Mouse (Mus musculus) forebrain, embryonic 16.5 days (tissue): Measurements from ENCODE around the gene Tril. TPM values are rescaled to one million over a fixed set of nuclear protein-coding genes. Genes with fewer than 3 reads are reported as not detected.

Experiments used
- ATAC-seq: fragments of 200-750 bp; cut with Nextera tagmentation; 2 replicates; pipeline ENCODE4 v1.8.0; 2017; ENCODE audit warnings: mild to moderate bottlenecking, moderate library complexity
- H3K27ac ChIP-seq: fragments of 300-500 bp; sonication (generic); 2 replicates; pipeline ENCODE4 v1.5.1; 2014; ENCODE audit warnings: low read length, control low read depth
- H3K27me3 ChIP-seq: fragments of 300-500 bp; sonication (generic); replicated peaks from 2 replicates; pipeline ENCODE4 v1.6.1; 2014; ENCODE audit warnings: low read length; ENCODE audit not compliant: control insufficient read depth, insufficient read depth
- H3K36me3 ChIP-seq: fragments of 300-500 bp; sonication (generic); 2 replicates; pipeline ENCODE4 v1.6.1; 2014; ENCODE audit not compliant: control insufficient read depth, insufficient read depth
- H3K4me1 ChIP-seq: fragments of 300-500 bp; sonication (generic); replicated peaks from 2 replicates; pipeline ENCODE4 v1.6.1; 2014; ENCODE audit warnings: low read length; ENCODE audit not compliant: control insufficient read depth, insufficient read depth
- H3K4me2 ChIP-seq: fragments of 300-500 bp; sonication (generic); 2 replicates; pipeline ENCODE4 v1.6.1; 2014; ENCODE audit warnings: mild to moderate bottlenecking, low read length, control low read depth
- H3K4me3 ChIP-seq: fragments of 300-500 bp; sonication (generic); replicated peaks from 2 replicates; pipeline ENCODE4 v1.5.1; 2014; ENCODE audit warnings: mild to moderate bottlenecking, low read length, control low read depth
- H3K9ac ChIP-seq: fragments of 300-500 bp; sonication (generic); replicated peaks from 2 replicates; pipeline ENCODE4 v1.6.1; 2014; ENCODE audit warnings: low read depth, low read length, control low read depth
- H3K9me3 ChIP-seq: fragments of 300-500 bp; sonication (generic); 2 replicates; pipeline ENCODE4 v1.6.1; 2016; ENCODE audit warnings: low read length; ENCODE audit not compliant: control insufficient read depth
- WGBS: fragments of 180-500 bp; shearing (Covaris S2); extraction: QIAGEN DNeasy Blood & Tissue Kit; methylation state at CpG from one replicate; pipeline ENCODE4 v1.1.7; 2014; 5-methylcytosine and 5-hydroxymethylcytosine counted together
- polyA plus RNA-seq: library from polyadenylated mRNA; unstranded; fragments of >200 nt; fragmentation: Nextera tagmentation; extraction: Ambion mirVana; gene quantifications from 2 replicates; pipeline ENCODE4 v1.2.1, GENCODE M21; 2015

Gene Tril
- 7.4 and 7.7 TPM in 2 replicates for polyA plus RNA-seq

DNA sequence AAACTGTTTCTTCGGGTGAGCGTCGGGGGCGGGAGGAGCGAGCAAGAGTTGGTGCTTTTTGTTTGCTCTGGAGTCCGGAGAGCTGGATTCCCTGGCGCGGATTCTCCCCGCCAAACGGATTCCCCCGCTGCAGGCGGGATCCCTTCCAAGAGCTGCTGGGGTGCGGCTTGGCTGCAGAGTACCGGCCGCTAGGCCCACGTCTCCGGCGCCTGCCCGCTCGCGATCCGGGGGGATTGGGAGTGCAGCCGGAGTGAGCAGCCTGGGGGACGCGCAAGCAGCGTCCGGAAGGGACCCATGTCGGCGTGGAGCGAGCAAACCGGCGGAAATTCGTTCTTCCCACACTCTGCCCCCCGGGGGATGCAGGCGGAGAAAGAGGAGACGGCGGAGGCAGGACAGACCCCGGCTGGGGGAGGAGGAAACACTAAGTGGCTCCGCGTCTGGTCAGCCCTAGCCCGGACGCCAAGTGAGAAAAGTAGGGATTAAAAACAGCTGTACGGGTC lies at the start of gene Tril:
Gene Tril (minus strand): TSS at position 345 of the 500 bp plus-strand sequence.
- H3K27ac ChIP-seq: peak within 1 kb of the TSS; percentile 3
- WGBS: 0% methylated on average over 43 of the region's 43 CpGs

DNA sequence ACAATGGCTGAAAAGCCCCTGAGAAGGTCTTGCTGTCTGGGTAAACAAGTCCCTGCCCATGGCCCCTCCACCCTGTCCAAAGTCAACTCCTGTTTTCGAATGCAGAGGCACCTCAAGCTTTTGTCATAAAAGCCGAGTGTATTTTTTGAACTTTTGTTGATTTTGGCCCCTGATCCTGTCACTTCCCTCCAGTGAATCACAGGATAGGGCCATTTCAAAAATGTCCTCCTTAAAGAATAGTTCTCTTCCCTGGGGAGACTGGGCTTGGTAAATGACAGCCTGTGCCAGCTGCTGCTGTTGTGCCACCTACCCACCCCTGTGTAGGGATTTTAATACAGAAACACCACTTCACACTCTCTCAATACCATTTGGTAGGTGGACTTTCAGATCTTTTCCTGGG lies 42.4 kb upstream of the Tril start:
- H3K27me3 ChIP-seq: no peaks in the 10 kb centered on the region
- H3K4me2 ChIP-seq: no peak overlapping the region

More for the DNA sequence above, at the start of gene Tril:
- Histone ChIP-seq H3K36me3 (no peaks in the 10 kb centered on the region), H3K4me2 (peak within 1 kb of the TSS; percentile 93), H3K27me3 (peaks cover 44% of the 10 kb centered on the region), H3K9ac (peak within 1 kb of the TSS; percentile 53), H3K4me3 (peak within 1 kb of the TSS; percentile 54), H3K9me3 (no peaks in the 10 kb centered on the region), H3K4me1 (peaks cover 33% of the 10 kb centered on the region)
- ATAC-seq: peak; percentile 49

DNA sequence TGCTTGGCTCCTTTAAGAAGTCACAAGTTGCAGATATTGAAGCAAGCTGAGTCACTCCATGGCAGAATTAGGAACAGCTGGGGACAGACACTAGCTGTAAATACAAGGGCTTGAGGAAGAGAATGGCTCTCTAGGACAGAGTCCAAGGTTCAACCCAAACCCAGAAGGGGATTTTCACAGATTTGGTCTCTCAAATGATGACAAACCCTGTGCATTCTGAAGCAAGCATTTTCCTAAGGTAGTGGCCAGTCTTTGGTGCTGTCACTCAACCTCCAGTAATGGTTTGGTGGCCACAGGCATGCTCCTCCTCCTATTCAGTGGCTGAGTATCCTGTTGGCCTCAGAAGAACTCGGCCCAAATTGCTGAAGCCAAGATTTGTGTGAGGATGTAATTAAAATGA lies 38.5 kb upstream of the Tril start:
- 48% methylated on average over 1 of the region's 1 CpGs for WGBS
- Histone ChIP-seq H3K27ac (no peak overlapping the region), H3K4me3 (no peak overlapping the region), H3K9ac (no peak overlapping the region), H3K4me1 (0 out of 2 replicates have a peak, but pooled peaks cover 2% of the 10 kb centered on the region), H3K9me3 (no peaks in the 10 kb centered on the region), H3K36me3 (no peaks in the 10 kb centered on the region), H3K27me3 (no peaks in the 10 kb centered on the region), H3K4me2 (no peak overlapping the region)
- ATAC-seq: no peak

More for the DNA sequence above, 42.4 kb upstream of the Tril start:
- H3K4me1 ChIP-seq: no peaks in the 10 kb centered on the region
- no peak overlapping the region for H3K27ac ChIP-seq
- no peaks in the 10 kb centered on the region for H3K9me3 ChIP-seq
- 68% methylated on average over 2 of the region's 2 CpGs for WGBS
- H3K36me3 ChIP-seq: no peaks in the 10 kb centered on the region
- H3K4me3 ChIP-seq: no peak overlapping the region
- ATAC-seq: no peak
- no peak overlapping the region for H3K9ac ChIP-seq

DNA sequence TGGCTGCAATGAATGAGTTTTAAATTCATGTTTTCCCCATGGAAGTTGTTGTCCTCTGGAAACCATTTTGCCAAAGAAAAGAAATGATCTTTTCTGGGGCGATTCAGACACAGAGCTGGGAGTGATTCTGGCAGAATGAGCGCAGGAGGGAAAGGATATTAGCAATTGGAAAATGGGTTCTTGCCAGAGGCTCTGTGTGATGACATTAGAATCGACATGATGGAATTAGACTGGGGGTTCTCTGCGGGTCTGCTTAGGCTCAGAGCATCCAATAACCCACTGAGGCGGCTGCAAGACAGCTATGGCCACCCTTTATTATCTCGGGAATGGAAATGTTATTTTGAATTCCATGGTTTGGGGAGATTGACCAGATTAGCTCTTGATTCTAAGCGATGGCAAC lies 37.2 kb upstream of the Tril start:
- 70% methylated on average over 7 of the region's 7 CpGs for WGBS
- Histone ChIP-seq H3K27ac (no peak overlapping the region), H3K9me3 (no peaks in the 10 kb centered on the region)

DNA sequence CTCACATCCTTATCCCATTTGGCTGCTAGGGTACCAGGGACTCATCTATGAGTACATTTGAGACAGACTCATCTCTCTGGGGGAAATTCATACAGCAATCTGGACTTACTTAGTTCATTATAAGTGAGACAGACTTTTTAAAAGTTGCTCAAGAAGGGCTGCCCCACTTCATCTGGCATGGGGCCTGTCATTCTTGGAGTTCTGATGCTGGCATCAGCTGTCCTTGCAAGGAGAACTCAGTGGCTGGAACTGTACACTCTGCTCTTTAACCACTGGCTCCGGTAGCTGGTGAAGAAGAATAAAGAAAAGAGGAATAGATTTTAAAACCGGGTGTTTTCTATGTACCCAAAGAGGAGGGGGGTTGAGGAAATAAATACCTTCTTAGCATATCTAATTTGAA lies 36.1 kb upstream of the Tril start:
- no peaks in the 10 kb centered on the region for H3K9me3 ChIP-seq
- no peak overlapping the region for H3K4me3 ChIP-seq
- H3K27ac ChIP-seq: no peak overlapping the region
- no peak for ATAC-seq
- 0 out of 2 replicates have a peak, but pooled peaks cover 2% of the 10 kb centered on the region for H3K4me1 ChIP-seq
- no peak overlapping the region for H3K9ac ChIP-seq
- H3K27me3 ChIP-seq: no peaks in the 10 kb centered on the region
- H3K36me3 ChIP-seq: no peaks in the 10 kb centered on the region
- no peak overlapping the region for H3K4me2 ChIP-seq
- 74% methylated on average over 2 of the region's 2 CpGs for WGBS

More for the DNA sequence above, 37.2 kb upstream of the Tril start:
- no peak for ATAC-seq
- Histone ChIP-seq H3K27me3 (no peaks in the 10 kb centered on the region), H3K4me1 (0 out of 2 replicates have a peak, but pooled peaks cover 2% of the 10 kb centered on the region), H3K4me3 (no peak overlapping the region), H3K4me2 (no peak overlapping the region), H3K36me3 (no peaks in the 10 kb centered on the region), H3K9ac (no peak overlapping the region)

DNA sequence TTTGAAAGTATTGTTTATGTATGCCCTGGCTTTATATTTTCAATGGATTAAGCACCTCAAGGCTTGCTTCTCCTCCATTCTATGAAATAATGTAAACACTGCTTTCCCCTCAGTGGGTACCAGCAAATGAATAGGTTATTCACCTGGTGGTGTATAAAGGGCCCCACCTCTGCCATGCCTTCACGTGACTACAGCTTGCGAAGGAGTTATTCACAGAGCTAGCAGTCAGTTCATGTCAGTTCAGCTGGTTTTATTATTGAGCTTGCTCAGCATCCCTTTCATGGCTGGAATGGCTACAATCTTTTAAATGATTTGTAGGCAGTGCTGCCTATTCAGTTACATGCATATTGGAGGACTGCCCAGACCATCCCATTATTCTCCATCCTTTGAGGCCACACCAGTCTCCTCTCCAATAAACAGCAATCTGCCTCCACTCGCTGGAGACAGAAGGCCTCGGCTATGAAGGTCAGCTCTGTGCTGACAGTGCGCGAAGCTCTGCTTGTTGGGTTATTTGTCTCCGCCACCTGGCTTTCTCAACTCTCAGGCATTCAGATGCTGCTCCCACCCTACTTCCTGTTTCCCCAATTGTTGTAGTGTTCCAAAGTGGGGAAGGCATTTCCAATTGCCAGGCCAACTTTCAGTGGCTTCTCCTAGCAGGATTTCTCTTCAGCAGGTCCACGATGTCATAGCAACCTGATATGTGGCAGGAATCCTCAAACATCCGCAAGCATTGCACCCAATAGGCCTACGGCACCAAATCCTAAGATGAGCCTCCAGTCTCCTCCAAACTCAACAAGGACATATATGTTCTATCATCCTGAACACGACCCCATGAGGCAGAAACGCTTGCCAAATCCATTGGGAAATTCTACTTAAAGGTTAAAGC lies 34.6 kb upstream of the Tril start:
- 59% methylated on average over 12 of the region's 12 CpGs for WGBS
- Histone ChIP-seq H3K9ac (no peak overlapping the region), H3K27me3 (no peaks in the 10 kb centered on the region), H3K4me3 (no peak overlapping the region), H3K36me3 (no peaks in the 10 kb centered on the region), H3K9me3 (no peaks in the 10 kb centered on the region), H3K27ac (no peak overlapping the region), H3K4me1 (0 out of 2 replicates have a peak, but pooled peaks cover 2% of the 10 kb centered on the region), H3K4me2 (no peak overlapping the region)
- peak; percentile 78 for ATAC-seq

DNA sequence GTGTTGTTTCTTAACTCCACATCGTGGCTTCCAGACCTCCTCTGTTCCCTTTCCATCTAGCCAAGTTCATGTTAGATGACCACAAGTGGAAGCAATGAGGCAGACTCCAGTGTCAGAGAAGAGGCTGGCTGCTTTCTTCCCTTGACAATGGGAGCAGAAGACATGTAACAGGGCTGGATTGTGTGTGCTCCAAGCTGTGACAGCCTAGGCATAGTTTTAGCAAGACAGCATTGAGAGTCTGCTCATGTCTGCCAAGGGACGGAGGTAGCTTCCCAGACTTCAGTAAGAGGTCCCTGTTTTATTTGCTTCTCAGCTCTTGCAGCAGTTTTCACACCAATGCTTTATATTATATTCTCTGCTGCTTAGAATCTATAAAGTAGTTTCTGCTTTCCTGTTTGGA lies 33.6 kb upstream of the Tril start:
- ATAC-seq: no peak

DNA sequence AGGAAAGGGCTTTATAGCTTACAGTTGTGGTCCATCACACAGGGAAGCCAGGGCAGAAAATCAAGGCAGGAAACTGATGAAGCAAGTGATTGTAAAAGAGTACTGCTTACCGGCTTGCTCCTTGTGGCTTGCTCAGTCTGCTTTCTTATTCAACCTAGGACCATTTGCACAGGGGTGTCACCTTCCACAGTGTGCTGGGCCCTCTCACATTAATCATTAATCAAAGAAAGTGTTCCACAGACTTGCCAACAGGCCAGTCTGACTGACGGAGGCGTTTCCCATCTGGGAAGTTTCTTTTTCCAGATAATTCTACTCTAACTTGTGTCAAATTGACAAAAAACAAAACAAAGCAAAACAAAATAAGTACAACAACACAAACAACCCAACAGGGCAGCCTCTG lies 32.9 kb upstream of the Tril start:
- no peak overlapping the region for H3K4me2 ChIP-seq
- 75% methylated on average over 3 of the region's 3 CpGs for WGBS

More for the DNA sequence above, 33.6 kb upstream of the Tril start:
- H3K27ac ChIP-seq: no peak overlapping the region
- H3K4me3 ChIP-seq: no peak overlapping the region
- H3K4me1 ChIP-seq: 0 out of 2 replicates have a peak, but pooled peaks cover 2% of the 10 kb centered on the region
- no peak overlapping the region for H3K9ac ChIP-seq
- no peaks in the 10 kb centered on the region for H3K27me3 ChIP-seq
- no peak overlapping the region for H3K4me2 ChIP-seq
- no peaks in the 10 kb centered on the region for H3K9me3 ChIP-seq
- no peaks in the 10 kb centered on the region for H3K36me3 ChIP-seq
- 75% methylated on average over 2 of the region's 2 CpGs for WGBS

DNA sequence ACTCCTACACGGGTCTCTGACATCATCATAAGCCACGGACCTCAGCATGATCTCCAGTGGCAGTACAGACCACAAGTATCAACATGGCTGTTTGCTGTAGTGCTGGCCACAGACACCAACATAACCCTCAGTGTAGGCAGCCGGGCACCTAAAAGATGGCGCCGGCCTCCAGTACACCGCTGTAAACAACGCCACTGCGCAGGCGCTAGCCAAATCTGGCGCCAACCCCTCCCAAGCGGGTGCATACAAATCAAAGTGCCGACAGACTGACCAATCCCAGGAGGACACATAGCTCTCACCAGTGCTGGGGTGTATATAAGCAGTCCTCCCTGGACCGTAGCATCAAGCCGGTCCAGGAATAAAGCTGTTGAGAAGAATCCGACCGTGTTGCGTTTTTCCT lies 24.0 kb upstream of the Tril start:
- Histone ChIP-seq H3K36me3 (no peaks in the 10 kb centered on the region), H3K4me3 (no peak overlapping the region), H3K9ac (no peak overlapping the region), H3K4me2 (no peak overlapping the region), H3K27ac (no peak overlapping the region), H3K9me3 (no peaks in the 10 kb centered on the region), H3K27me3 (no peaks in the 10 kb centered on the region), H3K4me1 (no peaks in the 10 kb centered on the region)
- 94% methylated on average over 17 of the region's 17 CpGs for WGBS
- no peak for ATAC-seq

More for the DNA sequence above, 32.9 kb upstream of the Tril start:
- Histone ChIP-seq H3K4me1 (0 out of 2 replicates have a peak, but pooled peaks cover 2% of the 10 kb centered on the region), H3K9me3 (no peaks in the 10 kb centered on the region), H3K27ac (no peak overlapping the region), H3K36me3 (no peaks in the 10 kb centered on the region), H3K27me3 (no peaks in the 10 kb centered on the region), H3K4me3 (no peak overlapping the region), H3K9ac (no peak overlapping the region)
- ATAC-seq: no peak
